Mouse (Mus musculus): ENCODE results near the gene Olfr92. TPM values are rescaled to one million over a fixed set of nuclear protein-coding genes. Genes with fewer than 3 reads are reported as not detected.

Olfr92 gene
- polyA plus RNA-seq, 1 experiment from 2014 or later = not detected

DNA sequence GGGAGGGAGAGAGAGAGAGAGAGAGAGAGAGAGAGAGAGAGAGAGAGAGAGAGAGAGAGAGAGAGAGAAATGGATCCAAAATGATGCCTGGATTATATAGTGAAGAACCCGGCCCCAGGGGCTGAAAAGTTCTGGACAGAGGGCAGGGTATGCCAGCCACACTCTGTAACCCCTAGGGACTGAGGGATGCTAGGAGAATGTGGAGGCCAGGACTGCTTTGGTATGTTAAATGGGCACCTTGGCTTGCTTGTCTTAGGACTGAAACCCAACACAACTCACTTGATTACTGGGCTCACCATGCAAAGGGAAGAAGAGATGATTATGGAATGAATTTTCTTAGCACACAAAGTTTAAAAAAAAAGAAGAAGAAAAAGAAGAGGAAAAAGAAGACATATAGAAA is 41.7 kb downstream of the Olfr92 start:
- Histone ChIP-seq H3K9me3 (no peaks in the 10 kb centered on the region), H3K4me1 (peaks cover 22% of the 10 kb centered on the region), H3K4me3 (no peak overlapping the region), H3K36me3 (peaks cover 37% of the 10 kb centered on the region), H3K27ac (replicated peaks) (no peak overlapping the region), H3K9ac (replicated peaks) (no peak overlapping the region), H3K4me2 (replicated peaks) (no peak overlapping the region), H3K27me3 (peaks cover 10% of the 10 kb centered on the region)
- WGBS = 14% methylated on average over 1 of the region's 1 CpGs
- ATAC-seq (ENCODE audit: low FRiP score, low read depth) = no peak

- H3K9ac ChIP-seq (replicated peaks) = no peak overlapping the region
- H3K36me3 ChIP-seq = peaks cover 58% of the 10 kb centered on the region
- peaks cover 10% of the 10 kb centered on the region for H3K27me3 ChIP-seq
- H3K4me3 ChIP-seq = no peak overlapping the region
- no peak for ATAC-seq (ENCODE audit: low FRiP score, low read depth)
- H3K4me1 ChIP-seq = peaks cover 33% of the 10 kb centered on the region
- no peaks in the 10 kb centered on the region for H3K9me3 ChIP-seq
- no peak overlapping the region for H3K27ac ChIP-seq (replicated peaks)
- no peak overlapping the region for H3K4me2 ChIP-seq (replicated peaks)
- WGBS = 89% methylated on average over 2 of the region's 2 CpGs
These were observed 44.1 kb downstream of the Olfr92 start for GRCm38 (mm10) chr17:37075766-37076165.

GRCm38 (mm10) chr17:37075181-37075580 is 44.7 kb downstream of the Olfr92 start:
- Histone ChIP-seq H3K36me3 (peaks cover 64% of the 10 kb centered on the region), H3K9me3 (no peaks in the 10 kb centered on the region), H3K4me3 (no peak overlapping the region), H3K4me2 (replicated peaks) (no peak overlapping the region), H3K4me1 (peaks cover 33% of the 10 kb centered on the region), H3K9ac (replicated peaks) (no peak overlapping the region), H3K27me3 (peaks cover 10% of the 10 kb centered on the region), H3K27ac (replicated peaks) (no peak overlapping the region)
- WGBS = 80% methylated on average over 6 of the region's 6 CpGs
- ATAC-seq (ENCODE audit: low FRiP score, low read depth) = no peak

DNA sequence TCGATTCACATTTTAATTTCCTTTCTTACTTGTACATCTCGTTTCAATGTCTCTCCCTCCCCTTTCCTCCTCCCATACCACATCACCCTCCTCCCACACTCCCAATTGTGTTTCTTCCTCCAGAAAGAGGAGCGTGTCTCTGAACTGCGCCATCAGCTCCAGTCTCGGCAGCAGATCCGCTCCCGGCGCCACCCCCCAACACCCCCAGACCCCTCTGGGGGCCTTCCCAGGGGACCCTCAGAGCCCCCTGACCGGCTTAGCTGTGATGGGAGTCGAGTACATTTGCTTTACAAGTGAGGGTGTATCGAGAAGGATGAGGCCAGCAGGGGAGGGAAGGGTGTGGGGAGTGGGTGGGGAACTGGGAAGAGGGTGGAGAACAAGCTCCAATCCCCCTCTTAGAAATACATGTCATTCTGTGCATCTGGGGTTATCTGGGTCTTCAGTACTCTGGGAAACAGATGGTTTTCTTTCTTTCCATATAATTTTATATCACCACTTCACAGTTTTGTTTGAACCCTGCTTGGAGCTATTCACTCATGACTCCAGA is 47.1 kb downstream of the Olfr92 start:
- peak; percentile 35; the same call in 1 of the 2 replicates for ATAC-seq (ENCODE audit: low FRiP score, low read depth)
- H3K4me1 ChIP-seq = peaks cover 13% of the 10 kb centered on the region
- H3K4me2 ChIP-seq (replicated peaks) = 0 out of 2 replicates have a peak overlapping the region, but pooled peaks have one; percentile 4
- H3K9me3 ChIP-seq = no peaks in the 10 kb centered on the region
- H3K4me3 ChIP-seq = no peak overlapping the region
- 0 out of 2 replicates have a peak overlapping the region, but pooled peaks have one; percentile 15 for H3K9ac ChIP-seq (replicated peaks)
- 38% methylated on average over 11 of the region's 11 CpGs for WGBS
- peaks cover 10% of the 10 kb centered on the region for H3K27me3 ChIP-seq
- H3K27ac ChIP-seq (replicated peaks) = peak overlapping the region; percentile 54; the same call in 1 of the 2 replicates
- peaks cover 87% of the 10 kb centered on the region for H3K36me3 ChIP-seq

- peaks cover 11% of the 10 kb centered on the region for H3K4me1 ChIP-seq
- H3K36me3 ChIP-seq = peaks cover 93% of the 10 kb centered on the region
- no peak overlapping the region for H3K4me3 ChIP-seq
- H3K9me3 ChIP-seq = no peaks in the 10 kb centered on the region
- ATAC-seq (ENCODE audit: low FRiP score, low read depth) = peak; percentile 51; the same call in 1 of the 2 replicates
- no peak overlapping the region for H3K9ac ChIP-seq (replicated peaks)
- H3K27me3 ChIP-seq = peaks cover 10% of the 10 kb centered on the region
- H3K4me2 ChIP-seq (replicated peaks) = no peak overlapping the region
- WGBS = 59% methylated on average over 12 of the region's 12 CpGs
- peak overlapping the region; percentile 58 for H3K27ac ChIP-seq (replicated peaks)
These were observed 47.7 kb downstream of the Olfr92 start for GRCm38 (mm10) chr17:37072080-37072729.

GRCm38 (mm10) chr17:37070121-37070520 is 49.8 kb downstream of the Olfr92 start:
- Histone ChIP-seq H3K4me2 (replicated peaks) (no peak overlapping the region), H3K36me3 (peaks cover 95% of the 10 kb centered on the region), H3K27me3 (0 out of 2 replicates have a peak, but pooled peaks cover 1% of the 10 kb centered on the region), H3K4me3 (no peak overlapping the region), H3K4me1 (peaks cover 11% of the 10 kb centered on the region), H3K9ac (replicated peaks) (no peak overlapping the region), H3K27ac (replicated peaks) (no peak overlapping the region), H3K9me3 (no peaks in the 10 kb centered on the region)
- no peak for ATAC-seq (ENCODE audit: low FRiP score, low read depth)
- 86% methylated on average over 8 of the region's 8 CpGs for WGBS

DNA sequence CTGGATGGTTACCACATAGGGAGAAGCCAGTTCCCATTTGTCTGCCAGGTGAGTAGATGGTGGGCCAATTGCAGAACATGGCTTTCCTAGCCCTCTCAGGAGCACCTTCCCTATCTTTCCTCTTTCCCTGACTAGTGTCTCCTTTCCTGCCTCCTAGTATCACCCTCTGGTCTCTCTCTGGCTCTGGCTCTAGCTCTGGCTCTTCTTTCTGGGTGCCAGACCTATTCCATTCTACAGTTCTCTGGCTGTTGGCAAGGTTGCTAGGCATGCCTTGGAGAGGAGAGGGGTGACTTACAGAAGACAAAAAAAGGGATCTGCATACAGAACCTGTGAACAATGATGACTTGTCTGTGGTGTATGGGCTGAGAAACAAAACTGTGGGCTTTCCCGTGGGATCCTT is 52.0 kb downstream of the Olfr92 start:
- 87% methylated on average over 1 of the region's 1 CpGs for WGBS
- Histone ChIP-seq H3K4me3 (no peak overlapping the region), H3K36me3 (peaks cover 96% of the 10 kb centered on the region), H3K4me2 (replicated peaks) (no peak overlapping the region), H3K27ac (replicated peaks) (no peak overlapping the region), H3K27me3 (no peaks in the 10 kb centered on the region), H3K9me3 (no peaks in the 10 kb centered on the region), H3K4me1 (peaks cover 11% of the 10 kb centered on the region), H3K9ac (replicated peaks) (no peak overlapping the region)
- ATAC-seq (ENCODE audit: low FRiP score, low read depth) = no peak

DNA sequence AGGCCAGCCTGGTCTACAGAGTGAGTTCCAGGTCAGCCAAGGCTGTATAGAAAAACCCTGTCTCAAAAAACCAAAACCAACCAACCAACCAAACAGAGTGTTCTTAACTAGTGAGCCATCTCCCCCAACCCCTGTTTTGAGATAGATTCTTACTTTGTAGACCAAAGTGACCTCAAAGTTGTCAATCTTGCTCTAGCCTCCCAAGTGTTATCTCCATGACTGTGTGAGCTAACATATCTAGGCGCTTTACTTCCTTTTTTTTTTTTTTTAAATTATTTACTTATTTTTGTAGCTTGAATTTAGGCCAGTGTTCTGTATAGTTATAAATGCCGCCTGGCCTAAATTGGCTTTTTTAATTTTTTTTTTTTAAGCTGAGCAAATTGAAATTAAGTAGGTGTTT is 53.9 kb downstream of the Olfr92 start:
- Histone ChIP-seq H3K4me2 (replicated peaks) (no peak overlapping the region), H3K4me3 (no peak overlapping the region), H3K27ac (replicated peaks) (no peak overlapping the region), H3K27me3 (no peaks in the 10 kb centered on the region), H3K4me1 (no peaks in the 10 kb centered on the region), H3K9me3 (no peaks in the 10 kb centered on the region), H3K9ac (replicated peaks) (no peak overlapping the region), H3K36me3 (peaks cover 99% of the 10 kb centered on the region)
- 96% methylated on average over 2 of the region's 2 CpGs for WGBS
- no peak for ATAC-seq (ENCODE audit: low FRiP score, low read depth)

DNA sequence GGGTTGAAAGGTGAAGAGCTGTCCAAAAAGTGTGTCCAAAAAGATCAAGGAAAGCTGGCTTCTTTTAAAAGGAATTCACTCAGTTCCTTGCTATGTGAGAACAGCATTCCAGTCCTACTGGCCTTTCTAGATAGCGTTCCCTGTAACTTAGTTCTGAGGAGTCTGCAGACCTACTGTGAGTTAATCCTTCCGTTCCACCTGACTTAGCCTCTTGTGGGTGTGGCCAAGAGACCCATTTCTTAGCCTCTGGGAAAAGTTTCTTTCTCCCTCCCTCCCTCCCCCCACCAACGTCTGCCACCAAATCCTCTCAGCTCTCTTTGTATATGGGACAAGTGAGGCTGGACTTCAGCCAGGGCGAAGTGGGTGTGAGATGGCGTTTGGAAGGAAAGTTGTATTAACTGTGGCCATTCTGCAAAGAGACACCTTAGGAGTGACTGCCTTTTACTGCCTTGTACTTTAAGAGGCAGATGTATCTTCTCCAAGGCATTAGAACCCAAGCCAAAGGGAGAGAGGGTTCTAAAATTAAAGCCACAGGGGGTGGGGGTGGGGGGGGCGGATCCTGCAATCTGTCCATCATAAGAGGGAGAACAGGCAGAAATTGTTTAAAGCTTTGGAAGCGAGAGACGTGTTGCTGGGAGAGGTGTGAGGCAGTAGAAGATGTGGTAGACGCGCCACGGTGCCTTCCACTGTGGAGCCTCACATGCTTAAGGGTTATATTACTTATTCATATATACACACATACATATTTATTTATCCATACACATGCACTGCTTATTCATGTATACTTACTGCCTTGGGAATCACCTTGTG is 56.0 kb downstream of the Olfr92 start:
- ATAC-seq (ENCODE audit: low FRiP score, low read depth) = no peak
- peaks cover 96% of the 10 kb centered on the region for H3K36me3 ChIP-seq
- WGBS = 59% methylated on average over 11 of the region's 11 CpGs

GRCm38 (mm10) chr17:37063063-37063462 is 56.8 kb downstream of the Olfr92 start:
- no peaks in the 10 kb centered on the region for H3K27me3 ChIP-seq
- 59% methylated on average over 10 of the region's 10 CpGs for WGBS
- no peak for ATAC-seq (ENCODE audit: low FRiP score, low read depth)
- H3K4me1 ChIP-seq = no peaks in the 10 kb centered on the region
- no peak overlapping the region for H3K4me2 ChIP-seq (replicated peaks)
- peaks cover 96% of the 10 kb centered on the region for H3K36me3 ChIP-seq
- no peak overlapping the region for H3K27ac ChIP-seq (replicated peaks)
- no peak overlapping the region for H3K4me3 ChIP-seq
- no peaks in the 10 kb centered on the region for H3K9me3 ChIP-seq
- no peak overlapping the region for H3K9ac ChIP-seq (replicated peaks)

More for the DNA sequence above, 56.0 kb downstream of the Olfr92 start:
- H3K9ac ChIP-seq (replicated peaks) = no peak overlapping the region
- no peak overlapping the region for H3K27ac ChIP-seq (replicated peaks)
- no peaks in the 10 kb centered on the region for H3K4me1 ChIP-seq
- no peak overlapping the region for H3K4me2 ChIP-seq (replicated peaks)
- no peak overlapping the region for H3K4me3 ChIP-seq
- H3K27me3 ChIP-seq = no peaks in the 10 kb centered on the region
- no peaks in the 10 kb centered on the region for H3K9me3 ChIP-seq

GRCm38 (mm10) chr17:37062101-37062641 is 57.7 kb downstream of the Olfr92 start:
- Histone ChIP-seq H3K27ac (replicated peaks) (no peak overlapping the region), H3K27me3 (no peaks in the 10 kb centered on the region), H3K4me2 (replicated peaks) (no peak overlapping the region), H3K9ac (replicated peaks) (no peak overlapping the region), H3K9me3 (no peaks in the 10 kb centered on the region), H3K4me3 (no peak overlapping the region), H3K4me1 (no peaks in the 10 kb centered on the region), H3K36me3 (peaks cover 91% of the 10 kb centered on the region)
- WGBS = 77% methylated on average over 10 of the region's 10 CpGs
- no peak for ATAC-seq (ENCODE audit: low FRiP score, low read depth)

GRCm38 (mm10) chr17:37061435-37061834 is 58.5 kb downstream of the Olfr92 start:
- Histone ChIP-seq H3K27ac (replicated peaks) (no peak overlapping the region), H3K4me1 (no peaks in the 10 kb centered on the region), H3K9ac (replicated peaks) (no peak overlapping the region), H3K4me3 (no peak overlapping the region), H3K36me3 (peaks cover 90% of the 10 kb centered on the region), H3K9me3 (no peaks in the 10 kb centered on the region), H3K27me3 (no peaks in the 10 kb centered on the region), H3K4me2 (replicated peaks) (no peak overlapping the region)
- WGBS = 71% methylated on average over 3 of the region's 3 CpGs
- ATAC-seq (ENCODE audit: low FRiP score, low read depth) = no peak
